Mouse (Mus musculus): ENCODE measurements around the gene Cited2.

- TF ChIP-seq POLR2A (IDR thresholded peaks at IDR 0.05; ENCODE audit: extremely low read depth, insufficient read depth, low read length) (no peak), CTCF (IDR thresholded peaks at IDR 0.05; ENCODE audit: low read depth, low read length) (no peak)
Measured at GRCm38 (mm10) chr10:17729476-17729875, 6.5 kb downstream of the Cited2 start.

Measured in liver, adult 2 months (tissue).